Mouse (Mus musculus): Measurements from ENCODE around the gene Mup5. TPM values are rescaled to one million over a fixed set of nuclear protein-coding genes. Genes with fewer than 3 reads are reported as not detected.
"Not testable (repeated sequence)": the region's sequence is repeated elsewhere in the genome, so short reads cannot be mapped to it uniquely, and the experiment has no call there.

Gene Mup5
- total RNA-seq (2021): under 1 TPM in 1 of 2 experiments, not detected in 1; 0.66 TPM

- intact Hi-C loops (cut with DNase I): no loop called here
Observed at GRCm38 (mm10) chr4:61834952-61835708, at the start of gene Mup5. Mup5 (minus strand) TSS chr4:61835233.

GRCm38 (mm10) chr4:61858160-61858559, 23.1 kb upstream of the Mup5 start:
- intact Hi-C loops (cut with DNase I): no loop called here
- peak in 1 of 2 experiments; percentile 15 for DNase-seq (ENCODE audit: low spot score in 2 of 2)

More at GRCm38 (mm10) chr4:61834952-61835708, at the start of gene Mup5:
- peak; percentile 34 to 82 for DNase-seq (ENCODE audit: low spot score in 2 of 2)

- no peak for DNase-seq (ENCODE audit: low spot score in 2 of 2)
- intact Hi-C loops (cut with DNase I): no loop called here
Observed at GRCm38 (mm10) chr4:61855831-61856698, 21.0 kb upstream of the Mup5 start.

GRCm38 (mm10) chr4:61855344-61855743, 20.3 kb upstream of the Mup5 start:
- no peak for DNase-seq (ENCODE audit: low spot score in 2 of 2)
- intact Hi-C loops (cut with DNase I): no loop called here

- intact Hi-C loops (cut with DNase I): no loop called here
- DNase-seq (ENCODE audit: low spot score in 2 of 2): no peak
Observed at GRCm38 (mm10) chr4:61844758-61845455, 9.9 kb upstream of the Mup5 start.

- DNase-seq (ENCODE audit: low spot score in 2 of 2): no peak
- intact Hi-C loops (cut with DNase I): no loop called here
Observed at GRCm38 (mm10) chr4:61829211-61829610, 5.8 kb downstream of the Mup5 start.

- DNase-seq (ENCODE audit: low spot score in 2 of 2): no peak
- intact Hi-C loops (cut with DNase I): no loop called here
Observed at GRCm38 (mm10) chr4:61823185-61823584, 11.8 kb downstream of the Mup5 start.

GRCm38 (mm10) chr4:61822541-61822940, 12.5 kb downstream of the Mup5 start:
- DNase-seq (ENCODE audit: low spot score in 2 of 2); intact Hi-C loops (cut with DNase I): not testable (repeated sequence)

GRCm38 (mm10) chr4:61815602-61816001, 19.4 kb downstream of the Mup5 start:
- no peak for DNase-seq (ENCODE audit: low spot score in 2 of 2)
- intact Hi-C loops (cut with DNase I): no loop called here

- intact Hi-C loops (cut with DNase I): loop anchor here (5.0 kb wide), 1 partner anchor 1881 kb away; no protein-coding TSS in a partner anchor
- no peak for DNase-seq (ENCODE audit: low spot score in 2 of 2)
Observed at GRCm38 (mm10) chr4:61813435-61813834, 21.6 kb downstream of the Mup5 start.

- DNase-seq (ENCODE audit: low spot score in 2 of 2): peak; percentile 42 to 43
- intact Hi-C loops (cut with DNase I): loop anchor here (5.0 kb wide), 1 partner anchor 1879 kb away; no protein-coding TSS in a partner anchor
Observed at GRCm38 (mm10) chr4:61811193-61811592, 23.8 kb downstream of the Mup5 start.

- DNase-seq (ENCODE audit: low spot score in 2 of 2); intact Hi-C loops (cut with DNase I): not testable (repeated sequence)
Observed at GRCm38 (mm10) chr4:61808926-61809325, 26.1 kb downstream of the Mup5 start.

- DNase-seq (ENCODE audit: low spot score in 2 of 2); intact Hi-C loops (cut with DNase I): not testable (repeated sequence)
Observed at GRCm38 (mm10) chr4:61789699-61790098, 45.3 kb downstream of the Mup5 start.

- DNase-seq (ENCODE audit: low spot score in 2 of 2); intact Hi-C loops (cut with DNase I): not testable (repeated sequence)
Observed at GRCm38 (mm10) chr4:61784231-61784630, 50.8 kb downstream of the Mup5 start.

- intact Hi-C loops (cut with DNase I): not testable (repeated sequence)
Observed at GRCm38 (mm10) chr4:61782169-61782568, 52.9 kb downstream of the Mup5 start, which contains the start of gene Mup19. Mup19 (minus strand) TSS chr4:61782269.

More at GRCm38 (mm10) chr4:61782169-61782568, 52.9 kb downstream of the Mup5 start, which contains the start of gene Mup19:
- not testable (repeated sequence) for DNase-seq (ENCODE audit: low spot score in 2 of 2)

Other genes with a start within 250 kb of the Mup5 start
- gene Mup17, start 239.4 kb downstream of the Mup5 start, total RNA-seq (2021): not detected
- not detected for gene Mup18, start 161.1 kb downstream of the Mup5 start, total RNA-seq (2021)
- gene Mup19, start 53.0 kb downstream of the Mup5 start, total RNA-seq (2021): not detected
- not detected for gene Mup20, start 218.9 kb upstream of the Mup5 start, total RNA-seq (2021)

Measured in left cerebral cortex, postnatal 25 days (tissue).